Mouse (Mus musculus) R1 (cell line): Measurements from ENCODE around the gene Map6.
A peak's percentile ranks its signal among the peaks of the same experiment; 100 is the strongest.

Experiments used
- DNase-seq: peaks from one replicate; pipeline ENCODE4 v3.0.0-alpha.2; 2018; ENCODE audit warnings: low read depth, low spot score

Map6 gene

DNA sequence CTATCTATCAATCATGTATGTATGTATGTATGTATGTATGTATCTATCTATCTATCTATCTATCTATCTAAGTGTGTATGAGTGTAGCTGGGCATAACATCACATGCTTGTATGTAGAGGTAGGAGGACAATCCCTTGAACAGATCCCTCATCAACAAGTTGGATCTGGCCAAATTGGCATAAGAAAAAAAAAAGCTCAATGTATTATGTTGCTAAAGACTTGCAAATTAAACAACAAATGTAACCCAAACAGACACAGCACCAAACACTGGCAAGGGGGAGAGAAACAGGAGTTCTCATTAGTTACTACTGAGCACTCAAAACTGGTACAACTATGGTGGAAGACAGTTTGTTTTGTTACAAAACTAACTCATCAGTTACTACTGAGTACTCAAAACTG lies 2.6 kb upstream of the Map6 start:
- no peak for DNase-seq

DNA sequence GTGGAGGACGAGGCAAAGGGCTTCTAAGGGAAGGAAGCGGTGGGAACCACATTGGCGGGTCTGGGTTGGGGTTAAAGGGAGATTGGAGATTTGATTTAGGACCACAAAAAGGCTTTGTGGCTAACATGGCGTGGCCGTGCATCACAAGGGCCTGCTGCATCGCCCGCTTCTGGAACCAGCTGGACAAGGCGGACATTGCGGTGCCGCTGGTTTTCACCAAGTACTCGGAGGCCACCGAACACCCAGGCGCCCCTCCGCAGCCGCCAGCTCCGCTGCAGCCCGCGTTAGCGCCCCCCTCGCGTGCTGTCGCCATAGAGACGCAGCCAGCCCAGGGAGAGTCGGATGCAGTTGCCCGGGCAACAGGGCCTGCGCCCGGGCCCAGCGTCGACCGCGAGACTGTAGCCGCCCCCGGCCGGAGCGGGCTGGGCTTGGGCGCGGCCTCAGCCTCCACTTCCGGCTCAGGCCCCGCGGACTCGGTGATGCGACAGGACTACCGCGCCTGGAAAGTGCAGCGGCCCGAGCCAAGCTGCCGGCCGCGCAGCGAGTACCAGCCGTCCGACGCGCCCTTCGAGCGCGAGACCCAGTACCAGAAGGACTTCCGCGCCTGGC lies 754 bp downstream of the Map6 start:
- peak; percentile 74 for DNase-seq

GRCm38 (mm10) chr7:99268506-99268900 lies 1.3 kb downstream of the Map6 start:
- no peak for DNase-seq

DNA sequence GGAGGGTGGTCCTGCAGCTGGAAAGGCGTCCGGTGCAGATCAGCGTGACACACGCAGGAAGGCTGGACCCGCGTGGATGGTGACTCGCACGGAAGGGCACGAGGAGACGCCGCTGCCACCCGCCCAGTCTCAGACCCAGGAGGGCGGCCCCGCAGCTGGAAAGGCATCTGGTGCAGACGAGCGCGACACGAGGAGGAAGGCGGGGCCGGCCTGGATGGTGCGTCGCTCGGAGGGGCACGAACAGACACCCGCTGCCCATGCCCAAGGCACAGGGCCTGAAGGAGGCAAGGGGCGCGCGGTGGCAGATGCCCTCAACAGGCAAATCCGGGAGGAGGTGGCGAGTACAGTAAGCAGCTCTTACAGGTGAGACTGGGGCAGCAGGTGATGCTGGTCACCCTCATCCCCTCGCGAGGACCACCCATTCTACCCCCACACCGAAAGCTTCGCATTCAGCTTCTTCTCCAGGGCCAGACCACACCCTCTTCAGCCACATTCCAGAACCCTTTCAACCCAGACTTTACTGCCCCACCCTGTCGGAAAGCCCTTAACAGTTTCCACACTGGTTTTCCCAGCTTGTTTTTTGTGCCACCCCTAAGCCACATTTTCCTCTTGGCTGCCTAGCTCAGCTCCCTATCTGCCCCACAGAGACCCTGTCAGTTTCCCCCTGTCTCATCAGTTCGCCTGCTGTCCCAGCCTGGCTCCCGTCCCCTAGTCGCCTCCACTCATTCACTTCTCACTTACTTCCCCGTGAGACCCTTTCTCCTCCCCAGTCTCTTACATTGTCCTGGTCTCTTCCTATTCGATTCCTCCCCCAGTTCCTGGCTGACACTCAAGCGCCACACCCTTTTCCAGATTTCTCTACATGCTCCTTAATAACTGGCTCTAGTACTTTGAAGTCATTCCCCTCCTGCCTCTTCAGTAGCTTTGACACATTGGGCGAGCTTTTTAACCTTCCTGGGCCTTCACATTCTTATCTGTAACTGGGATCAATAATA lies 2.0 kb downstream of the Map6 start:
- DNase-seq: peak; percentile 82

DNA sequence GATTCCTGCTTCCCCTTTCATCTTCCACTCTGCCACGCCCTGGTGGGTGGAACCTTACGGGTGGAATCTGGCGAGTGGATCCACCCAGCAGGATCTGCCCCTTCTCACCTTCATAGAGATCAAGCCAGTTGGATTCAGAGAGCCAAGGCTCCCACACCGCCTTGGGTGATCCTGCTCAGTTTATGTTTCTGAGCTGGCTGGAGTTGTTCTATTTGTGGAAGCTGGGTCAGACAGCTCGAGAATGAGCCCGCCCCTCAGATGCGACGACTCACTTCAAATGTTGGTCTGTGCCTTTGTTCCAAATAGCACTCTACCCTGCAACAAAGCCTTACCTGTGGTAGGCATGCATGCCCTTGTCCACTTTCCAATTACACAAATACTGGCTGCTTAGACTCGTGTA lies 4.4 kb downstream of the Map6 start:
- no peak for DNase-seq

DNA sequence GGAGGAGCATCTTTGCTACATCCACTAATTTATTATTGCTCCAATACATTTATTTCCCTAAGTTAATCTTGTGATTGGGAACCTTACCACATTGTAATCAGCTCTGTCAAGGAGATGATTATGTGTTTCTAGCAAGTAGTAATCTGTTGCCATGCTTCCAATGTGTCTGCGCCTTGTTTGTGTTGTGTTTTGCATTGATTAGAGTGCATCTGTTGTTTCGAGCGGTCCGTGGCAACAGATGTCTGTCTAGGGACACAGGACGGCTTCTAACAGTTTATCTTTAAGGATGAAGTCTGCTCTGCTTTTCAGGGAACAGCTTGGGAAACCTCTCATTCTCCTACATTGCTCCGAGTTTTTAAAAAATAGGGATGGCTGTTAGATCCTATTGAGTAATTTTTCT lies 7.9 kb downstream of the Map6 start:
- no peak for DNase-seq

DNA sequence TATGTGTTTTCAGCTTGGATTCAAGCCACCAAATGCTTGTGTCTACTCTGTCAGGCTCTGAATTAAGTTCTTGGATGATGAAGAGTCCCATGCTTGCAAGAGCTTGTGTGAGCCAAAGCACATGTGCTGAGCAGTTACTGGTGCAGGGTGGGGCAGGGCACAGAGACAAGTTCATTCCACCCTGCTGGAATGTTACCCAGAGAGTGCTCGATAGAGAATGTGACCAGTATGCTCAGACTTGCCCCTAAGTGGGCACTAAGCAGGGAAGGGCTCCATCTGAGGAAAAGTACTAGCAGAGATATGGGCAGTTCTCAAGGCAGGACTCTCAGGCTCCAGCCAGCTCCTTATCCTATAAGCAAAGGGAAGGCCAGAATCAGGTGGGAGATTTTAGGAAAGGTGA lies 9.4 kb downstream of the Map6 start:
- DNase-seq: no peak

DNA sequence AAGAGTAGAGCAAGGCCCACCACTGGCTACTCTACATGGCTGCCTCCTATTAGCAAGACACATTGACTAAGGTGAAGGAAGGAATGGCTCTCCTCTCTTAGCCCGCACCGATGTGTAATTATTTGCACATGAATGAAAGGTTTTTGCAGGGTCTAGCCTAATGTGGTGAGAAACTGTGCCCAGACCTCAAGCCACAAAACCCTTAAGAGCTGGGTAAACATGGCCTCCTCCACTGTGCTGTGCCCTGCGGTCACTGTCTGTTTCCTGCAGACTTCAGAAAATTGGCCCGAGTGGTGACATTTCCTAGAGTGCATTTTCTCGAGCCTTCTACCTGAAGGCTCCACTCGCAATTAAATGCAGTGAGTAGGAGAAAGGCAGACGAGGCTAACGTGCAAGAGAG lies 11.1 kb downstream of the Map6 start:
- DNase-seq: no peak

GRCm38 (mm10) chr7:99279586-99279985 lies 12.3 kb downstream of the Map6 start:
- no peak for DNase-seq

DNA sequence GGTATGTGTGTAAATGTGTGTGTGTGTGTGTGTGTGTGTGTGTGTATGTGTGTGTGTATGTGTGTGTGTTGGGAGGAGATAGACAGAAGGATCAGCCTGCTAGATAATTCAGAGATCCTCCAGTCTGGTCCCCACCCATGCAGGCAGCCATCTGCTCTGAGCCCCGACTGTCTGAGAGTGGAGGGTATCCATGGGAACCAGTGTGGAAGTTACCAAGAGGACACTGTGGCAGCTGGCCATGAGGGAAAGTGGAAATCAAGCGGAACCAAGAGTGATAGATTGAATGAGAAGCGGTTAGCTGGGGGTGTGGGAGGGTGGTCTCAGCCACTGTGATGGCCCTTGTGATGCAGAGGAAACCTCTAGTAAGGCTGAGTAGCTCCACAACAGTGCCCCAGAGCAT lies 20.0 kb downstream of the Map6 start:
- DNase-seq: no peak

GRCm38 (mm10) chr7:99290008-99290407 lies 22.8 kb downstream of the Map6 start:
- DNase-seq: no peak

GRCm38 (mm10) chr7:99290925-99291324 lies 23.7 kb downstream of the Map6 start:
- no peak for DNase-seq

DNA sequence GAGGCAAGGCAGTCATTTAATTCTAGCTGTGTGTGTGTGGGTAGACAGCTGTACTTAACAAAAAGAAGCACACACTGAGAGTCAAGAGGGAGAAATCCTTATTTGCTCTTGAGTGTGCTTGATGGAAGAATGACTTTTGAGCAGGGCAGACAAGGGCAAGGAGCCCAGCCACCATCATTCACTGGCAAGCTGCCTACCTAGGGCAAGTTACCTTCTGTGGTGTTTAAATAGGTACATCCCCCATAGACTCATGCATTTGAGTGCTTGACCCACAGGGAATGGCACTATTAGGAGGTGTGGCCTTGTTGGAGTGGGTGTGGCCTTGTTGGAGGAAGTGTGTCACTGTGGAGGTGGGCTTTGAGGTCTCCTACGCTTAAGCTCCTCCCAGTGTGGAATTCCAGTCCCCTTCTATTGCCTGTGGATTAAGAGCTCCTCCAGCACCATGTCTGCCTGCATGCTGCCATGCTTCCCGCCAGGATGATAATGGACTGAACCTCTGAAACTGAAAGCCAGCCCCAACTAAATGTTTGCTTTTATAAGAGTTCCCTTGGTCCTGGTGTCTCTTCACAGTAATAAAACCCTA lies 27.0 kb downstream of the Map6 start:
- peak; percentile 83 for DNase-seq

GRCm38 (mm10) chr7:99295104-99295503 lies 27.9 kb downstream of the Map6 start:
- no peak for DNase-seq

DNA sequence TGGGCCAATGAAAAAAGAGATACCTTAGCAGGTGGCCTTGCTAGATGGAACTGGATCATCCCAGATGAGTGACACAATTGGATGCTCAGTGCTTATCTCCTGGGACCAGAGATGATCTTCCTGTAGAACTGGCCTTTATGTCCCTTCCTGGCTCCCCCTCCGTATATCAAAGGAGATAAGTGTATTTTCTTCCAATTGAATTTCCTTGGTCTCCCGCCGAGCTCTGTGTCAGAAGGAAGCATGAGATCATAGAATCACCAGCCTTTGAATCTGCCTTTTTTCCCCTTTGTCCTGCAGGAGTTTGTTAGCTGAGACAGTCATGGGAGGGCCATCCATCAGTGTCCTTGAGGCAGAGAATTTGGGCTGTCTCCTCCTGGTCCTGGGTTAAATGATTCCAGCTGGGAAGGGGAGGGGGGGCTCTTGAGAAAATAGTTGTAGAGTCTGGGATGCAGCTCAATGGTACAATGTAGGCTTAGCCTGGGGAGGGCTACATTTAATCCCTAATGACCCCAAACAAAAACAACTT lies 33.5 kb downstream of the Map6 start:
- no peak for DNase-seq

- DNase-seq: peak; percentile 39
Measured at GRCm38 (mm10) chr7:99304029-99304428, 36.8 kb downstream of the Map6 start.

DNA sequence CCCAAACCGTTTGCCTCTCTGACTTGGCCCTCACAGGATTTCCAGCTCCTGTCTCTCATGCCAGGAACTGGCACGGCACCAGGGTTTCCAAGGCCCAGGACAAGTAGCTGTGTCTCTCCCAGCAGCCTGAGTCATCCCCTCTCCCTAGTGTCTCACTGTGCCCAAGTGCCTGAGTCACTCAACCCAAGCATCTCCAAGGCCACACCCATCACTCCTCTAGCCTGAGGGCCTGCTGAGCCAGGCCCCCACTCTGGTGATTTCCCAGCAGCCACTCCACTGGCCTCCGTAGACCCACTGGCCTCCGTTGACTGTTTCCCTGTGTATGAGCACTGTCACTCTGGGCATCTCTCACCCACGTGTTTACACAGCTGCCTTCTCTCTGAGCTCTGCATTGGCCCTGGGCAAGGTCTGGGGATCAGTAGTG lies 37.7 kb downstream of the Map6 start:
- DNase-seq: peak; percentile 28

- DNase-seq: no peak
Measured at GRCm38 (mm10) chr7:99305688-99306087, 38.4 kb downstream of the Map6 start.

GRCm38 (mm10) chr7:99306640-99307039 lies 39.4 kb downstream of the Map6 start:
- no peak for DNase-seq

- no peak for DNase-seq
Measured at GRCm38 (mm10) chr7:99311433-99311832, 44.2 kb downstream of the Map6 start.

- no peak for DNase-seq
Measured at GRCm38 (mm10) chr7:99312058-99312457, 44.8 kb downstream of the Map6 start.

DNA sequence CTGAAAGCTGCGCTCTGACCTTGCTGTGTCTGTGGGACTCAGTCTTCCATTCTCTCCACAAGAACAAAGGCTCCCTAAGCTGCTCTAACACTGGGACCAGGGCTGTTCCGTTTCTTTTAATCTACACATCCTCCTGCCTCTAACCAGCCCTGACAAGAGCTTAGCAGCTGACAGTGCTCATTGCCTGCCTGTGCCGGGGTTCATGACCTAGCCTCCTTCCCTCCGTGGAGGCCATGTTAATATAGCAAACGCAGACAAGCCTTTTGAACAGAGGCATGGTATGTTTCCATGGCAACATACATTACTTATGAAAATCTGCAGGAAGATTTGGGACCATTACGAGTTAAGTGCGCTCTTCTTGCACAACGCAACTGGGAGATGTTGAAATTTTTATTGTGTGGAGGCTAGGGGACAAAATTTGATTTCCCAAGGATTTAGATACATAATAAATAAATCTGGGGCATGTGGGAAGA lies 45.5 kb downstream of the Map6 start:
- DNase-seq: no peak
